11 mouse cellular contexts compared by ENCODE assay signal in genomic region chr4:58271504-58272162, GRCm38 (mm10). TPM values are rescaled to one million over a fixed set of nuclear protein-coding genes. Genes with fewer than 3 reads are reported as not detected.
A peak's percentile ranks its signal among the peaks of the same experiment; 100 is the strongest.
DNase-seq lines count a peak whose midpoint lies in the region; ATAC-seq and TF ChIP-seq lines count a peak whose summit lies in the region.
"Had no signal": no experiment of that assay in that cellular context is flagged by ENCODE, and none has a peak within 500 bp of the region (broad histone marks: within the 10 kb centered on the region; RNA-seq: fewer than 3 reads in every experiment).

No protein-coding gene starts in this region.

- H3K27me3 ChIP-seq in C2C12 (ENCODE audit: control insufficient read depth, insufficient read depth, insufficient read length), result no peaks in the 10 kb centered on the region
- H3K27me3 ChIP-seq in limb, embryonic 14.5 days (ENCODE audit: control insufficient read depth, insufficient read depth, low read length), result no peaks in the 10 kb centered on the region
- H3K27me3 ChIP-seq in midbrain, embryonic 14.5 days (ENCODE audit: control insufficient read depth, insufficient read depth, low read length), result no peaks in the 10 kb centered on the region

- no peak overlapping the region for H3K9ac ChIP-seq in limb, embryonic 14.5 days (ENCODE audit: low read depth, low read length, severe bottlenecking)
- no peak overlapping the region for H3K9ac ChIP-seq in midbrain, embryonic 14.5 days (replicated peaks; ENCODE audit: low read length)
- H3K9ac ChIP-seq: liver, postnatal 0 days had no signal

- 36% methylated on average over 10 of the region's 10 CpGs for WGBS in limb, embryonic 14.5 days
- WGBS in midbrain, embryonic 14.5 days, result 87% methylated on average over 10 of the region's 10 CpGs

- no peak overlapping the region for H3ac ChIP-seq in C2C12 (ENCODE audit: control insufficient read depth, insufficient read length, low read depth)

- no peak for TF ChIP-seq CTCF in C2C12 (IDR thresholded peaks at IDR 0.05; ENCODE audit: control insufficient read depth, insufficient read depth, insufficient read length)

- TF ChIP-seq POLR2A in limb, embryonic 14.5 days (IDR thresholded peaks at IDR 0.05; ENCODE audit: borderline replicate concordance, extremely low read depth, insufficient read depth, insufficient read length), result no peak

- H3K27ac ChIP-seq in limb, embryonic 14.5 days (replicated peaks; ENCODE audit: low read depth, low read length), result 0 out of 2 replicates have a peak overlapping the region, but pooled peaks have one; percentile 13
- no peak overlapping the region for H3K27ac ChIP-seq in midbrain, embryonic 14.5 days (replicated peaks; ENCODE audit: low read depth, low read length)

- H3K9me3 ChIP-seq in limb, embryonic 14.5 days (ENCODE audit: control insufficient read depth, low read length), result no peaks in the 10 kb centered on the region
- H3K9me3 ChIP-seq in midbrain, embryonic 14.5 days (ENCODE audit: control insufficient read depth, low read length), result no peaks in the 10 kb centered on the region

- no peaks in the 10 kb centered on the region for H3K79me3 ChIP-seq in C2C12 (ENCODE audit: low read depth)

- DNase-seq in kidney, postnatal 4 days, result peak; percentile 14 to 26
- no peak for DNase-seq in kidney, adult 8-10 months
- peak; percentile 43 for DNase-seq in embryo, embryonic 10.5 days (ENCODE audit: low spot score)
- peak; percentile 73 for DNase-seq in limb, embryonic 14.5 days (ENCODE audit: low spot score)
- DNase-seq in midbrain, embryonic 14.5 days, result no peak
- no peak for DNase-seq in cerebellum, adult 11 months
- DNase-seq: cerebellum, adult 11-12 months; gastrocnemius, postnatal 14 days; liver, postnatal 0 days had no signal

- H3K4me2 ChIP-seq in limb, embryonic 14.5 days (replicated peaks; ENCODE audit: low read depth, low read length, severe bottlenecking), result no peak overlapping the region
- H3K4me2 ChIP-seq in midbrain, embryonic 14.5 days (ENCODE audit: low read length), result no peak overlapping the region

- H3K79me2 ChIP-seq in C2C12 (ENCODE audit: control insufficient read depth, insufficient read depth), result no peaks in the 10 kb centered on the region

- H3K36me3 ChIP-seq in C2C12 (ENCODE audit: control insufficient read depth, insufficient read depth), result no peaks in the 10 kb centered on the region
- no peaks in the 10 kb centered on the region for H3K36me3 ChIP-seq in limb, embryonic 14.5 days (ENCODE audit: control insufficient read depth, insufficient read depth, low read length)
- H3K36me3 ChIP-seq in midbrain, embryonic 14.5 days (ENCODE audit: control insufficient read depth, insufficient read depth, low read length), result no peaks in the 10 kb centered on the region
- H3K36me3 ChIP-seq: G1E had no signal

- peak; percentile 74 for ATAC-seq in limb, embryonic 14.5 days (ENCODE audit: low FRiP score, low read depth)
- no peak for ATAC-seq in midbrain, embryonic 14.5 days (ENCODE audit: low FRiP score, low TSS enrichment)
- ATAC-seq: liver, postnatal 0 days had no signal

- no peak overlapping the region for H3K4me3 ChIP-seq in C2C12 (ENCODE audit: insufficient read depth, poor library complexity, severe bottlenecking)
- no peak overlapping the region for H3K4me3 ChIP-seq in limb, embryonic 14.5 days (replicated peaks; ENCODE audit: low read length)
- no peak overlapping the region for H3K4me3 ChIP-seq in midbrain, embryonic 14.5 days (replicated peaks; ENCODE audit: low read depth, low read length)

- peaks cover 21% of the 10 kb centered on the region for H3K4me1 ChIP-seq in limb, embryonic 14.5 days (ENCODE audit: control insufficient read depth, insufficient read depth, low read length)
- no peaks in the 10 kb centered on the region for H3K4me1 ChIP-seq in midbrain, embryonic 14.5 days (ENCODE audit: control insufficient read depth, insufficient read depth, low read length)

TF ChIP-seq in C2C12, 6 proteins besides CTCF, POLR2A, EP300 and RAD21:
- TF ChIP-seq MYOD1 (IDR thresholded peaks at IDR 0.05; ENCODE audit: control insufficient read depth, insufficient read length, low read depth) (peak; percentile 34), USF1 (IDR thresholded peaks at IDR 0.05; ENCODE audit: low read depth) (peak; percentile 85), MYOG (IDR thresholded peaks at IDR 0.05; ENCODE audit: control insufficient read depth, extremely low read depth, insufficient read length) (no peak), CEBPB (IDR thresholded peaks at IDR 0.05; ENCODE audit: low read depth) (no peak), MAX (IDR thresholded peaks at IDR 0.05) (peak; percentile 34)

RNA-seq across cellular contexts. Expression of gene Musk, which starts 14.1 kb away (rescaled TPM):
- polyA plus RNA-seq in C2C12 (2012; fragmentation: generic; extraction: Trizol), result 10.1 TPM
- 3.3 and 4.0 TPM in 2 replicates for polyA plus RNA-seq in limb, embryonic 14.5 days (2012; rRNA removed)
- polyA plus RNA-seq in limb, embryonic 14.5 days (2014; fragmentation: Nextera tagmentation; extraction: Ambion mirVana), result 8.5 and 9.7 TPM in 2 replicates
- not detected in 2 replicates for polyA plus RNA-seq in midbrain, embryonic 14.5 days (2014; fragmentation: Nextera tagmentation; extraction: Ambion mirVana)
- polyA plus RNA-seq: G1E had no signal

Comparison
In these comparisons a context has a peak if more than half of its experiments do, and no peak if none do; other contexts are left out.
1. DNase-seq: peak in kidney, postnatal 4 days (2 of 2), embryo, embryonic 10.5 days (single experiment) and limb, embryonic 14.5 days (single experiment); none in kidney, adult 8-10 months (0 of 2), midbrain, embryonic 14.5 days (single experiment) and cerebellum, adult 11 months (single experiment).